Mouse (Mus musculus) spleen, adult 2 months (tissue): ENCODE data around the gene Shroom3.

ENCODE experiments used
- CTCF ChIP-seq: fragments of 200-500 bp; IDR thresholded peaks from 2 replicates; pipeline ENCODE4 v1.5.1; 2011; ENCODE audit warnings: mild to moderate bottlenecking, inconsistent platforms; ENCODE audit not compliant: insufficient read depth, insufficient read length, insufficient replicate concordance; ENCODE audit errors: extremely low read depth
- POLR2A ChIP-seq: fragments of 200-500 bp; IDR thresholded peaks from 2 replicates; pipeline ENCODE4 v1.6.1; 2011; ENCODE audit warnings: low read depth, low read length, inconsistent platforms

GRCm38 (mm10) chr5:92843850-92844785, 160.9 kb downstream of the Shroom3 start:
- TF ChIP-seq CTCF: no peak
- TF ChIP-seq POLR2A: no peak
